Mouse (Mus musculus) heart, adult 9 months (tissue): Measurements from ENCODE around the gene Adnp.
A peak's percentile ranks its signal among the peaks of the same experiment; 100 is the strongest.

ENCODE experiments used
- DNase-seq, 2 experiments: peaks; one replicate each; pipeline ENCODE4 v3.0.0; 2022; ENCODE audit warnings: low spot score in 2 of 2

Adnp gene

GRCm38 (mm10) chr2:168206725-168207644 lies at the start of gene Adnp:
Adnp (minus strand) TSS chr2:168207112.
- peak; percentile 96 to 97 for DNase-seq

GRCm38 (mm10) chr2:168256506-168256905 lies 49.6 kb upstream of the Adnp start:
- DNase-seq = no peak

GRCm38 (mm10) chr2:168253822-168254221 lies 46.9 kb upstream of the Adnp start:
- no peak for DNase-seq

- DNase-seq = no peak
These were observed 45.9 kb upstream of the Adnp start for GRCm38 (mm10) chr2:168252639-168253292.

GRCm38 (mm10) chr2:168250270-168250669 lies 43.4 kb upstream of the Adnp start:
- peak; percentile 40 to 77 for DNase-seq

GRCm38 (mm10) chr2:168248856-168249245 lies 41.9 kb upstream of the Adnp start:
- DNase-seq = no peak

- no peak for DNase-seq
These were observed 41.4 kb upstream of the Adnp start for GRCm38 (mm10) chr2:168248167-168248855.

- DNase-seq = no peak
These were observed 38.7 kb upstream of the Adnp start for GRCm38 (mm10) chr2:168245571-168245970.

GRCm38 (mm10) chr2:168243278-168243677 lies 36.4 kb upstream of the Adnp start:
- DNase-seq = no peak

- no peak for DNase-seq
These were observed 35.9 kb upstream of the Adnp start for GRCm38 (mm10) chr2:168242841-168243240.

GRCm38 (mm10) chr2:168238335-168238734 lies 31.4 kb upstream of the Adnp start:
- no peak for DNase-seq

- DNase-seq = no peak
These were observed 26.4 kb upstream of the Adnp start for GRCm38 (mm10) chr2:168233286-168233685.

- DNase-seq = no peak
These were observed 24.5 kb upstream of the Adnp start for GRCm38 (mm10) chr2:168231471-168231829.

GRCm38 (mm10) chr2:168230773-168231470 lies 24.0 kb upstream of the Adnp start:
- DNase-seq = no peak

GRCm38 (mm10) chr2:168230026-168230728 lies 23.3 kb upstream of the Adnp start, which contains the start of the genes Gm20716, Dpm1 and Mocs3:
Gm20716 (minus strand) TSS chr2:168230364.
Dpm1 (minus strand) TSS chr2:168230591.
Mocs3 (plus strand) TSS chr2:168230622.
- DNase-seq = peak; percentile 90 to 91

- DNase-seq = peak; percentile 31 to 34
These were observed 22.5 kb upstream of the Adnp start for GRCm38 (mm10) chr2:168229116-168230025.

GRCm38 (mm10) chr2:168223326-168223725 lies 16.4 kb upstream of the Adnp start:
- DNase-seq = no peak

GRCm38 (mm10) chr2:168213788-168214397 lies 7.0 kb upstream of the Adnp start:
- DNase-seq = no peak

- no peak for DNase-seq
These were observed 971 bp upstream of the Adnp start for GRCm38 (mm10) chr2:168207883-168208282.
